Mouse (Mus musculus) spleen, adult 2 months (tissue): Measurements from ENCODE around the gene Slco3a1.

ENCODE experiments used
- CTCF ChIP-seq: fragments of 200-500 bp; IDR thresholded peaks from 2 replicates; pipeline ENCODE4 v1.5.1; 2011; ENCODE audit warnings: mild to moderate bottlenecking, inconsistent platforms; ENCODE audit not compliant: insufficient read depth, insufficient read length, insufficient replicate concordance; ENCODE audit errors: extremely low read depth
- POLR2A ChIP-seq: fragments of 200-500 bp; IDR thresholded peaks from 2 replicates; pipeline ENCODE4 v1.6.1; 2011; ENCODE audit warnings: low read depth, low read length, inconsistent platforms

DNA sequence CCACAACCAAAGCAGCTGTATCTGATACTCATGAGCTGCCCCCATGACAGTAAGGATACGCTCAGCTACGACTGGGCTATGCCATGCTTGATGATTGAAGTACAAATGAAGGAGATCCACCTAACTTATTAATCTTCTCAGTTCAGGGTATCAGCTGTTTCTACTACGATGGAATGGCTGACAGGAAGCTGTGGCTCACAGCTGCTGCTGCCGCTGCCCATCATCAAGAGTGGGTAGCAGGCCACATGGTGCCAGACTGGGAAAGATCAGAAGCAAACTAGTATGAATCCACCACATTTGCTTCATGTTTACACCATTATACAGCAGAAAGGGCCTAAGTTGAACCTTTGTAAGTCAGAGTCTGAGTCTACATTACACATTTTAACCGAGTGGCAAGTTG is 109.4 kb downstream of the Slco3a1 start:
- TF ChIP-seq CTCF (no peak), POLR2A (no peak)
